Mouse (Mus musculus) limb, embryonic 14.5 days (tissue): ENCODE results near the gene Edc4. TPM values are rescaled to one million over a fixed set of nuclear protein-coding genes. Genes with fewer than 3 reads are reported as not detected.

ENCODE experiments used
- ATAC-seq: fragments of 200-750 bp; cut with Nextera tagmentation; 2 replicates; pipeline ENCODE4 v1.8.0; 2017; ENCODE audit warnings: low read depth, moderate number of reproducible peaks, moderate TSS enrichment; ENCODE audit not compliant: low FRiP score
- DNase-seq: peaks from one replicate; pipeline ENCODE4 v3.0.0-alpha.2; 2015; ENCODE audit warnings: low spot score
- H3K27ac ChIP-seq: fragments of 300-500 bp; sonication (generic); replicated peaks from 2 replicates; pipeline ENCODE4 v1.5.1; 2014; ENCODE audit warnings: low read depth, mild to moderate bottlenecking, low read length, moderate library complexity, mixed read lengths
- H3K27me3 ChIP-seq: fragments of 300-500 bp; sonication (generic); 2 replicates; pipeline ENCODE4 v1.6.1; 2014; ENCODE audit warnings: low read length, mixed read lengths; ENCODE audit not compliant: control insufficient read depth, insufficient read depth
- H3K36me3 ChIP-seq: fragments of 300-500 bp; sonication (generic); 2 replicates; pipeline ENCODE4 v1.6.1; 2014; ENCODE audit warnings: mild to moderate bottlenecking, low read length, moderate library complexity, mixed read lengths; ENCODE audit not compliant: control insufficient read depth, insufficient read depth
- H3K4me1 ChIP-seq: fragments of 300-500 bp; sonication (generic); 2 replicates; pipeline ENCODE4 v1.6.1; 2014; ENCODE audit warnings: antibody characterized with exemption, low read length, mixed read lengths; ENCODE audit not compliant: control insufficient read depth, insufficient read depth
- H3K4me2 ChIP-seq: fragments of 300-500 bp; sonication (generic); replicated peaks from 2 replicates; pipeline ENCODE4 v1.6.1; 2014; ENCODE audit warnings: low read depth, mild to moderate bottlenecking, low read length, moderate library complexity; ENCODE audit not compliant: severe bottlenecking
- H3K4me3 ChIP-seq: fragments of 300-500 bp; sonication (generic); replicated peaks from 2 replicates; pipeline ENCODE4 v1.5.1; 2014; ENCODE audit warnings: low read length
- H3K9ac ChIP-seq: fragments of 300-500 bp; sonication (generic); 2 replicates; pipeline ENCODE4 v1.6.1; 2014; ENCODE audit warnings: mild to moderate bottlenecking, low read depth, low read length, moderate library complexity; ENCODE audit not compliant: severe bottlenecking
- H3K9me3 ChIP-seq: fragments of 300-500 bp; sonication (generic); 2 replicates; pipeline ENCODE4 v1.6.1; 2016; ENCODE audit warnings: low read length; ENCODE audit not compliant: control insufficient read depth
- POLR2A ChIP-seq: fragments of 200-500 bp; IDR thresholded peaks from 2 replicates; pipeline ENCODE4 v1.8.0; 2012; ENCODE audit warnings: inconsistent platforms, mild to moderate bottlenecking, moderate library complexity, borderline replicate concordance; ENCODE audit not compliant: insufficient read depth, insufficient read length; ENCODE audit errors: extremely low read depth
- WGBS: fragments of 180-500 bp; shearing (Covaris S2); extraction: QIAGEN DNeasy Blood & Tissue Kit; methylation state at CpG from one replicate; pipeline ENCODE4 v1.1.7; 2014; 5-methylcytosine and 5-hydroxymethylcytosine counted together
- polyA plus RNA-seq, 2 experiments: library from polyadenylated mRNA; depleted of rRNA in 1 of 2; stranded (reverse) in 1 of 2; unstranded in 1 of 2; fragments of >200 nt; fragmentation: Nextera tagmentation in 1 of 2; extraction: Ambion mirVana in 1 of 2; gene quantifications; 2 replicates each; pipeline versions ENCODE4 v1.2.1 to v1.2.3; 2012 to 2014

Edc4 gene
- polyA plus RNA-seq, 2 experiments, result 39.6 to 91.8 TPM

DNA sequence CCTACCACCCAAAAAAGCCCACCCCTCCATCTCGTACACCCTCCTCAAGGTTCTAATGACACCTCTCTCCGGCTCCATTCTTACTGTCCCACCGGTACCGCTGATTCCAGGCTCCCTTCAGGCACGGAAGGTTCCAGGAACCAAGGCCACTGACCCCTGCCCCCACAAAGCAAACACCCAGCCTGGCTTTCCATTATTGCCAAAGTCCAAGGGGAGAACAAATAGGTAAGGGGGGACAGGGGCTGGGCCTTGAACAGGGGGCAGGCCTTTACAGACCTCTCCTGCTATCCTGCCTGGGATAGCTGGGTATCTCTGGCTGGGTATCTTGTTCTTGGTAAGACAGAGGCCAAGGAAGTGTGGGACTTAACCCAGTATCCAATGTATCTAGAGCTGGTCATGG, 61.9 kb downstream of the Edc4 start:
- DNase-seq, result no peak
- no peak for ATAC-seq
- H3K9ac ChIP-seq, result no peak overlapping the region
- peaks cover 78% of the 10 kb centered on the region for H3K36me3 ChIP-seq
- no peak overlapping the region for H3K27ac ChIP-seq
- no peaks in the 10 kb centered on the region for H3K9me3 ChIP-seq
- no peaks in the 10 kb centered on the region for H3K27me3 ChIP-seq
- 96% methylated on average over 5 of the region's 5 CpGs for WGBS
- no peak overlapping the region for H3K4me3 ChIP-seq
- no peak overlapping the region for H3K4me2 ChIP-seq
- peaks cover 7% of the 10 kb centered on the region for H3K4me1 ChIP-seq
- no peak for TF ChIP-seq POLR2A

DNA sequence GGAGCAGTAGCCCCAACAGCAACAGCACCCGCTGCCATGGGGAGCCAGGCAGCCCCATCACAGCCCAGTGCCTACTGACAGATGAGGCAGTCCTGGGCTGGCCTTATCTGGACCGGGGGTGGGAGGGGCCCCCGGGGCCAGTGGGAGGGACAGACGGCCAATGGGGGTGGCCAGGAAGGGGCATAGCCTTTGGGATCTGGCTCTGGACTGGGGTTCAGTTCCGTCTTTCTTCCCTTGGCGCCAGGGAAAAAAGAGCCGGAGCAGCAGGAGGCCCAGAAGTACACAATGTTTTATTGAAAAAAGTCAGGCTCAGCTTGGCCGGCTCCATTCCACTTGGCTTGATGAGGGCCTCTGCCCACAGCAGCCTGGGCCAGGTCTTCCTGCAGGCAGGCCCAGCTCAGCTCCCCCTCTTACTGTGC, 62.6 kb downstream of the Edc4 start, which contains the start of gene Lcat:
Lcat (minus strand) TSS at position 62 of the 419 bp plus-strand sequence.
- no peak within 1 kb of the TSS for H3K4me3 ChIP-seq
- H3K27me3 ChIP-seq, result no peaks in the 10 kb centered on the region
- H3K4me2 ChIP-seq, result no peak within 1 kb of the TSS
- H3K27ac ChIP-seq, result no peak within 1 kb of the TSS
- no peak for TF ChIP-seq POLR2A
- no peak for ATAC-seq
- WGBS, result 97% methylated on average over 6 of the region's 8 CpGs
- peaks cover 4% of the 10 kb centered on the region; the same call in 1 of the 2 replicates for H3K4me1 ChIP-seq
- no peaks in the 10 kb centered on the region for H3K9me3 ChIP-seq
- peaks cover 85% of the 10 kb centered on the region for H3K36me3 ChIP-seq
- DNase-seq, result no peak
- no peak within 1 kb of the TSS for H3K9ac ChIP-seq

Other genes starting within 250 kb of the Edc4 start
- 39.1 and 48.1 TPM in 2 replicates for gene Ctcf, start 244.3 kb upstream of the Edc4 start, polyA plus RNA-seq (2012; rRNA removed)
- 97.8 and 107 TPM in 2 replicates for gene Ctcf, start 244.3 kb upstream of the Edc4 start, polyA plus RNA-seq (2014; fragmentation: Nextera tagmentation; extraction: Ambion mirVana)
- gene Agrp, start 243.5 kb upstream of the Edc4 start, polyA plus RNA-seq (2012; rRNA removed), result 1.0 and 1.7 TPM in 2 replicates
- gene Agrp, start 243.5 kb upstream of the Edc4 start, polyA plus RNA-seq (2014; fragmentation: Nextera tagmentation; extraction: Ambion mirVana), result 2.5 and 2.6 TPM in 2 replicates
- 2.1 and 2.3 TPM in 2 replicates for gene Carmil2, start 194.6 kb upstream of the Edc4 start, polyA plus RNA-seq (2012; rRNA removed)
- 0.63 and 0.66 TPM in 2 replicates for gene Carmil2, start 194.6 kb upstream of the Edc4 start, polyA plus RNA-seq (2014; fragmentation: Nextera tagmentation; extraction: Ambion mirVana)
- gene Acd, start 179.8 kb upstream of the Edc4 start, polyA plus RNA-seq (2012; rRNA removed), result 52.8 and 68.4 TPM in 2 replicates
- 62.0 and 72.1 TPM in 2 replicates for gene Acd, start 179.8 kb upstream of the Edc4 start, polyA plus RNA-seq (2014; fragmentation: Nextera tagmentation; extraction: Ambion mirVana)
- 17.9 and 28.4 TPM in 2 replicates for gene Pard6a, start 179.7 kb upstream of the Edc4 start, polyA plus RNA-seq (2012; rRNA removed)
- gene Pard6a, start 179.7 kb upstream of the Edc4 start, polyA plus RNA-seq (2014; fragmentation: Nextera tagmentation; extraction: Ambion mirVana), result 18.4 and 19.3 TPM in 2 replicates
- 0.18 TPM in 1 of 2 replicates, not detected in the other for gene 4933405L10Rik, start 173.2 kb upstream of the Edc4 start, polyA plus RNA-seq (2012; rRNA removed)
- gene 4933405L10Rik, start 173.2 kb upstream of the Edc4 start, polyA plus RNA-seq (2014; fragmentation: Nextera tagmentation; extraction: Ambion mirVana), result 0.29 TPM in 1 of 2 replicates, not detected in the other
- 43.3 and 45.4 TPM in 2 replicates for gene Enkd1, start 172.7 kb upstream of the Edc4 start, polyA plus RNA-seq (2012; rRNA removed)
- 19.8 and 22.8 TPM in 2 replicates for gene Enkd1, start 172.7 kb upstream of the Edc4 start, polyA plus RNA-seq (2014; fragmentation: Nextera tagmentation; extraction: Ambion mirVana)
- gene Gfod2, start 122.2 kb upstream of the Edc4 start, polyA plus RNA-seq (2012; rRNA removed), result 10.5 and 11.7 TPM in 2 replicates
- 13.6 and 17.7 TPM in 2 replicates for gene Gfod2, start 122.2 kb upstream of the Edc4 start, polyA plus RNA-seq (2014; fragmentation: Nextera tagmentation; extraction: Ambion mirVana)
- 31.3 and 37.4 TPM in 2 replicates for gene Ranbp10, start 53.5 kb upstream of the Edc4 start, polyA plus RNA-seq (2012; rRNA removed)
- gene Ranbp10, start 53.5 kb upstream of the Edc4 start, polyA plus RNA-seq (2014; fragmentation: Nextera tagmentation; extraction: Ambion mirVana), result 12.2 and 15.0 TPM in 2 replicates
- gene Tsnaxip1, start 53.1 kb upstream of the Edc4 start, polyA plus RNA-seq (2012; rRNA removed), result 0.06 and 0.19 TPM in 2 replicates
- gene Tsnaxip1, start 53.1 kb upstream of the Edc4 start, polyA plus RNA-seq (2014; fragmentation: Nextera tagmentation; extraction: Ambion mirVana), result 0.18 and 0.62 TPM in 2 replicates
- gene Cenpt, start 27.6 kb upstream of the Edc4 start, polyA plus RNA-seq (2012; rRNA removed), result 92.2 and 98.0 TPM in 2 replicates
- gene Cenpt, start 27.6 kb upstream of the Edc4 start, polyA plus RNA-seq (2014; fragmentation: Nextera tagmentation; extraction: Ambion mirVana), result 41.5 and 45.7 TPM in 2 replicates
- 70.7 and 83.1 TPM in 2 replicates for gene Thap11, start 25.7 kb upstream of the Edc4 start, polyA plus RNA-seq (2012; rRNA removed)
- 62.5 and 68.4 TPM in 2 replicates for gene Thap11, start 25.7 kb upstream of the Edc4 start, polyA plus RNA-seq (2014; fragmentation: Nextera tagmentation; extraction: Ambion mirVana)
- gene Nutf2, start 20.3 kb upstream of the Edc4 start, polyA plus RNA-seq (2012; rRNA removed), result 239 and 249 TPM in 2 replicates
- 259 and 271 TPM in 2 replicates for gene Nutf2, start 20.3 kb upstream of the Edc4 start, polyA plus RNA-seq (2014; fragmentation: Nextera tagmentation; extraction: Ambion mirVana)
- 2.2 TPM in 2 replicates for gene Nrn1l, start 12.7 kb downstream of the Edc4 start, polyA plus RNA-seq (2012; rRNA removed)
- 0.45 and 1.1 TPM in 2 replicates for gene Nrn1l, start 12.7 kb downstream of the Edc4 start, polyA plus RNA-seq (2014; fragmentation: Nextera tagmentation; extraction: Ambion mirVana)
- gene Pskh1, start 19.6 kb downstream of the Edc4 start, polyA plus RNA-seq (2012; rRNA removed), result 57.2 and 82.7 TPM in 2 replicates
- 33.1 and 37.6 TPM in 2 replicates for gene Pskh1, start 19.6 kb downstream of the Edc4 start, polyA plus RNA-seq (2014; fragmentation: Nextera tagmentation; extraction: Ambion mirVana)
- gene Ctrl, start 53.0 kb downstream of the Edc4 start, polyA plus RNA-seq (2012; rRNA removed), result 4.1 and 5.7 TPM in 2 replicates
- gene Ctrl, start 53.0 kb downstream of the Edc4 start, polyA plus RNA-seq (2014; fragmentation: Nextera tagmentation; extraction: Ambion mirVana), result 0.88 and 1.7 TPM in 2 replicates
- gene Psmb10, start 57.6 kb downstream of the Edc4 start, polyA plus RNA-seq (2012; rRNA removed), result 31.8 and 45.8 TPM in 2 replicates
- gene Psmb10, start 57.6 kb downstream of the Edc4 start, polyA plus RNA-seq (2014; fragmentation: Nextera tagmentation; extraction: Ambion mirVana), result 37.8 and 38.8 TPM in 2 replicates
- 15.9 and 18.5 TPM in 2 replicates for gene Lcat, start 62.5 kb downstream of the Edc4 start, polyA plus RNA-seq (2012; rRNA removed)
- gene Lcat, start 62.5 kb downstream of the Edc4 start, polyA plus RNA-seq (2014; fragmentation: Nextera tagmentation; extraction: Ambion mirVana), result 1.9 and 3.0 TPM in 2 replicates
- gene Slc12a4, start 85.2 kb downstream of the Edc4 start, polyA plus RNA-seq (2012; rRNA removed), result 116 and 135 TPM in 2 replicates
- gene Slc12a4, start 85.2 kb downstream of the Edc4 start, polyA plus RNA-seq (2014; fragmentation: Nextera tagmentation; extraction: Ambion mirVana), result 46.0 and 56.2 TPM in 2 replicates
- not detected in 2 replicates for gene Dpep3, start 98.5 kb downstream of the Edc4 start, polyA plus RNA-seq (2012; rRNA removed)
- 0.11 TPM in 1 of 2 replicates, not detected in the other for gene Dpep3, start 98.5 kb downstream of the Edc4 start, polyA plus RNA-seq (2014; fragmentation: Nextera tagmentation; extraction: Ambion mirVana)
- 24.4 and 25.6 TPM in 2 replicates for gene Dus2, start 110.5 kb downstream of the Edc4 start, polyA plus RNA-seq (2012; rRNA removed)
- 22.4 and 25.0 TPM in 2 replicates for gene Dus2, start 110.5 kb downstream of the Edc4 start, polyA plus RNA-seq (2014; fragmentation: Nextera tagmentation; extraction: Ambion mirVana)
- 0.05 TPM in 1 of 2 replicates, not detected in the other for gene Dpep2nb, start 125.1 kb downstream of the Edc4 start, polyA plus RNA-seq (2012; rRNA removed)
- gene Dpep2nb, start 125.1 kb downstream of the Edc4 start, polyA plus RNA-seq (2014; fragmentation: Nextera tagmentation; extraction: Ambion mirVana), result 0.17 TPM in 1 of 2 replicates, not detected in the other
- 12.9 and 14.9 TPM in 2 replicates for gene Ddx28, start 131.0 kb downstream of the Edc4 start, polyA plus RNA-seq (2012; rRNA removed)
- gene Ddx28, start 131.0 kb downstream of the Edc4 start, polyA plus RNA-seq (2014; fragmentation: Nextera tagmentation; extraction: Ambion mirVana), result 17.2 and 19.5 TPM in 2 replicates
- gene Nfatc3, start 178.0 kb downstream of the Edc4 start, polyA plus RNA-seq (2012; rRNA removed), result 27.2 and 31.6 TPM in 2 replicates
- 7.8 and 9.6 TPM in 2 replicates for gene Nfatc3, start 178.0 kb downstream of the Edc4 start, polyA plus RNA-seq (2014; fragmentation: Nextera tagmentation; extraction: Ambion mirVana)